Mouse (Mus musculus): ENCODE measurements around the gene Taf13. TPM values are rescaled to one million over a fixed set of nuclear protein-coding genes. Genes with fewer than 3 reads are reported as not detected.
A peak's percentile ranks its signal among the peaks of the same experiment; 100 is the strongest.
"Not testable (repeated sequence)": the region's sequence is repeated elsewhere in the genome, so short reads cannot be mapped to it uniquely, and the experiment has no call there.

Gene Taf13
- polyA plus RNA-seq, 1 experiment from 2014 or later, result 52.7 TPM

DNA sequence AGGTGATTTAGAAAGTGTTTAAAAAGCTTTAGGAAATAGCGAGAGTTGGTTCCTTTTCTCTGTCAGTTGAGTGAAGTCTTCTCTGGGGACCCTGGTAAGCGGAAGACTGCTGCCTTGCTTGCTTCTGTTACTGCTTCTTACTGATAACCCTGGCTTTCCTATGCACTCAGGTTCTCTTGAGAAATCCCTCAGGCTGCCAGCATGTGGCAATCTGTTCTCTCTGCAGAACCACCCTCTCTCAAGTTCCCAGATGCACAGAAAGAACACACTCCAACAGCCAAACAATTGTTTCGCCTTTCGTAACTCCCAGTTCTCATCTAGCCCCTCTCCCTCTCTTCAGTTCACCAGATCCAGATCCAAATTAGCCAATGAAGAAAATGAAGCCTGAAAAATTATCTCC is 13.6 kb upstream of the Taf13 start:
- Histone ChIP-seq H3K36me3 (replicated peaks) (peaks cover 36% of the 10 kb centered on the region), H3K9me3 (no peaks in the 10 kb centered on the region), H3K27ac (replicated peaks) (no peak overlapping the region), H3K4me1 (peaks cover 24% of the 10 kb centered on the region), H3K27me3 (replicated peaks; ENCODE audit: low read depth, poor library complexity, severe bottlenecking) (no peaks in the 10 kb centered on the region), H3K4me3 (no peak overlapping the region)
- WGBS, result 91% methylated on average over 4 of the region's 4 CpGs
- DNase-seq (ENCODE audit: low spot score), result no peak

DNA sequence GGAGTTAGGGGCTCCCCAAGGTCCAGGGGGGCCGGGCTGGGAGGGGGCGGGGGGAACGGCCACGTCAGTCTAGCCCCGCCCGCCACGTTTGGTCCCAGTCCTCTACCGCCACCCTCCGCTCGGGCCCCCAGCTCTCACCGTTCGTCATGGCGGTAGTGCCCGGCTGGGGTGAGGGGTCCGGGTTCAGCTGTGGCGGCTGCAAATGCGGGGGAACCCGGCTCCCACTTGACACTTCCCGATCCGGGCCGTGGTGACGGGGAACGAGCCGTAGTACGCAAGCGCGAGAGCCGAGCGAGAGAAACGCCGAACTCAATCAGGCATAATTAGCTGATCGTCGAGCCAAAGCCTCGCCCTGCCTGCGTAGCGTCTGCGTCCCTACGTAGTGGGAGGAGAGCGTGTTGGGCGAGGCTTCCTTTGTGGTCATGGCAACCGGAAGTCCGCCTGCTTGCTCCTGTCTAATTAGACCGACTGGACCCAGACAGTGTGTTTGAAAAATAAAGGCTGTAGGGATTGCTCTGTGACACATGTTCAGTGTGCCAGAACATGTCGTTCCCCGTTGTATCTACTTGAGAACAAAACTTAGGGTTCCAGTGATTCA is 9.3 kb upstream of the Taf13 start, which contains the start of gene Tmem167b:
Gene Tmem167b, minus strand, starts transcription at position 334 of the 598 bp plus-strand sequence.
- Histone ChIP-seq H3K4me3 (peak within 1 kb of the TSS; percentile 95), H3K27me3 (replicated peaks; ENCODE audit: low read depth, poor library complexity, severe bottlenecking) (no peaks in the 10 kb centered on the region), H3K4me1 (peaks cover 22% of the 10 kb centered on the region), H3K27ac (replicated peaks) (peak within 1 kb of the TSS; percentile 95), H3K36me3 (replicated peaks) (peaks cover 31% of the 10 kb centered on the region), H3K9me3 (no peaks in the 10 kb centered on the region)
- under 1% methylated on average over 45 of the region's 45 CpGs for WGBS
- peak; percentile 96 for DNase-seq (ENCODE audit: low spot score)

DNA sequence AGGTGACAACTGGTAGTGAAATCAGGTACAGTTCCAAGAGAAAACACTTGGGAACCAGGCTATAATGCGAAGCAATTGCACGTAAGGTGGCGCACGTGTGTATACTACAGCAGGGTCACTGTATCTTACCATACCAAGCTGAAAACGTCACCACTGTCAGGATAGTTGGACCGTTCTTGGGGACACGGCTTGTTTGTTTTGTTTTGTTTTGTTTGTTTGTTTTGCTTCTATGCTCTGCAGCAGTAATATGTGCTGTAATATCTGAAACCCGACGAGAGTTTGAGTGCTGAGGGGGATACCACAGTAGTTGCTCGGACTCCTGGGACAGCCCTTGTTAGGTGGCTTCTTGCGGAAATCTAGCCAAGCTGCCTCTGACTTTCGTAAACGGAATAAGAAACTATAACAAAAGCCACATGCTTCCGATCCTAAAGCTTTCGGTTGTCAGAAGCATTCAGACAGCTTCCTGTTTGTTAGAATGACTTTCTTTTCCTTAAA is 8.7 kb upstream of the Taf13 start:
- peak overlapping the region; percentile 95 for H3K27ac ChIP-seq (replicated peaks)
- H3K27me3 ChIP-seq (replicated peaks; ENCODE audit: low read depth, poor library complexity, severe bottlenecking), result no peaks in the 10 kb centered on the region
- H3K9me3 ChIP-seq, result no peaks in the 10 kb centered on the region
- H3K36me3 ChIP-seq (replicated peaks), result peaks cover 26% of the 10 kb centered on the region
- peaks cover 22% of the 10 kb centered on the region for H3K4me1 ChIP-seq
- WGBS, result 13% methylated on average over 15 of the region's 15 CpGs
- H3K4me3 ChIP-seq, result peak overlapping the region; percentile 95
- no peak for DNase-seq (ENCODE audit: low spot score)

DNA sequence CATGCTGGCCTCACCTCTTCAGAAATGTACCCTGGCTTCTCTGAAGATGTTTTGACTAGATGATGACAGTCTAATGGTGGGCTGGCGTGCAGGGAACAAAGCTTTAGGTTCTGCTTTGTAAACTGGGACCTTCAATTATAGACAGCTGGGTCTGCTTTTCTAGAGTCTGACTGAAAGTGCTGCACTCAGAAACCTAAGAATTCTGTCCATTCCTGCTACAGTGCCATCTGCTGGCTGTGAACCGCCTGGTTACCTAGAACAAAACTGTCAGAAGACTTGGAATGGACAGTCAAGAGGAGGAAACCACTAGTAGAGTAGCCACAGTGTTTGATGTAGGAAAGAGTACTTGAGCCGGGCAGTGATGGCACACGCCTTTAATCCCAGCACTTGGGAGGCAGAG is 8.2 kb upstream of the Taf13 start:
- Histone ChIP-seq H3K4me1 (peaks cover 22% of the 10 kb centered on the region), H3K27me3 (replicated peaks; ENCODE audit: low read depth, poor library complexity, severe bottlenecking) (no peaks in the 10 kb centered on the region), H3K27ac (replicated peaks) (peak overlapping the region; percentile 95), H3K4me3 (peak overlapping the region; percentile 95), H3K9me3 (no peaks in the 10 kb centered on the region), H3K36me3 (replicated peaks) (peaks cover 21% of the 10 kb centered on the region)
- DNase-seq (ENCODE audit: low spot score), result peak; percentile 83
- 6% methylated on average over 4 of the region's 4 CpGs for WGBS

DNA sequence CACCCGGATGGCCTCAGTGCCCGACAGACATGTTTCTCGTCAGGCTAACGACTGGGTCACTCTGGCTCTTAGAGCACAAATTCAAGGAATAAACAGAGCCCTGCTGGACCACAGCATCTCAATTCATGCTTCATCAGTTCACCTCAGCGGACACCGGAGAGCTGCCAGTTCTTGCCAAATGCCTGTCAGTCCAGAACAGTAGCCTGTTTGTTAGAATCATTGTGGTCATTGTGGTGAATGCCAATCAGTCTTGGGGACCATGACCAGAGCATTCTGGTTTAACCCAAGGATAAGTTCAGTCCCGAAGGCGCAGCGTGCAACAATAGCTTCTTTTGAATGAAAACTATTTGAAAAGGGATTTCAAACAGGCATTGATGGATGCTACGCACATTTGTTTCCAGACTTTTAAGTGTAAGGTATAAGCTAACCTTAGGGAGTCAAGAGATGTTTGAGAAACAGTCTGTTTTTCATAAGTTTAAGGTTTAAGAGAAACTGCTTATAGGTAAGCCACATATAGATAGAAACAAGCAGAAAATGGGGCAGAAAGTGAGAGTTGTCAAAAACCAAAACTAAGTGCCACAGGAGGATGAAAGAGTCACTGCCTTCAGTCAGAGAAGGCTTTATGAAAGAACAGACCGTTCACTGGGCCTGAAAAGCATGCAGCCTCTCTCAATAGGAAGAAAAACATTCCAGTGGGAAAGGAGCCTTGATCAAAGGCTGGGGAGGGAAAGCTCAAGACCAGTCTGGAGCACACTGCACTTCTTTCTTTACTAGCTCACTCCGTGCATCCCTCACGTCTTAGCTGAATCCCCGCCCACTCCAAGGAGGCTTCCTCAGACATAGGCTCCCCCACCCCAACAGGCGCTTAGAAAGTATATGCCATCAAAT is 3.3 kb upstream of the Taf13 start:
- Histone ChIP-seq H3K4me1 (peaks cover 21% of the 10 kb centered on the region), H3K36me3 (replicated peaks) (no peaks in the 10 kb centered on the region), H3K27me3 (replicated peaks; ENCODE audit: low read depth, poor library complexity, severe bottlenecking) (no peaks in the 10 kb centered on the region), H3K4me3 (no peak overlapping the region), H3K9me3 (no peaks in the 10 kb centered on the region), H3K27ac (replicated peaks) (peak overlapping the region; percentile 37)
- peak; percentile 24 for DNase-seq (ENCODE audit: low spot score)
- 21% methylated on average over 15 of the region's 15 CpGs for WGBS

DNA sequence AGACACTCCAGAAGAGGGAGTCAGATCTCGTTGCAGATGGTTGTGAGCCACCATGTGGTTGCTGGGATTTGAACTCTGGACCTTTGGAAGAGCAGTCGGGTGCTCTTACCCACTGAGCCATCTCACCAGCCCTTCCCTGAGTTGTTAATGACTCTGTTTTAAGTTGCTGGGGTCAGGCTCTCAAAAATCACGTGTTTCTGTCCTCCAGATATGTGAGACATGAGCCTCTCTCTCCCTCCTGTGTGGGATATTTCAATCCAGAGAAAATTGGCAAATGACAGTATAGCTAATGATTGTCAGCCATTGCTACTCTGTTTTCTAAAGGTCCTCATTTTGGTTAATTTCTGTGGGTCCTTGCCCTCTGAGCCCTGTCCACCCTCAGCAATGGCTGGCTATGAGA is 1.9 kb upstream of the Taf13 start:
- DNase-seq (ENCODE audit: low spot score); H3K4me3 ChIP-seq; H3K9me3 ChIP-seq; H3K27me3 ChIP-seq (replicated peaks; ENCODE audit: low read depth, poor library complexity, severe bottlenecking); H3K27ac ChIP-seq (replicated peaks); H3K36me3 ChIP-seq (replicated peaks): not testable (repeated sequence)
- 60% methylated on average over 3 of the region's 3 CpGs for WGBS
- H3K4me1 ChIP-seq, result peaks cover 26% of the 10 kb centered on the region

DNA sequence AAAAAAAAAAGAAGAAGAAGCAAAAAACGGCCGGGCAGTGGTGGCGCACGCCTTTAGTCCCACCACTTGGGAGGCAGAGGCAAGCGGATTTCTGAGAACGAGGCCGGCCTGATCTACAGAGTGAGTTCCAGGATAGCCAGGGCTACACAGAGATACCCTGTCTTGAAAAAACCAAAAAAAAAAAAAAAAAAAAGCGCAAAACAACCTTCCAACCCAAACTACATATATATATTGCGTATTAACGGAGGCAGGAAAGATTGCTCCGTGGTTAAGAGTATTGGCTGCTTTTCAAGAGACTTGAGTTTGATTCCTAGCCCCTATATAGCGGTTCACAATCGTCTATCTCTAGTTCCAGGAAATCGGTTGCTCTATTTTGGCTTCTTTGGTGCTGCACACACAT is 685 bp upstream of the Taf13 start:
- DNase-seq (ENCODE audit: low spot score), result no peak
- H3K27me3 ChIP-seq (replicated peaks; ENCODE audit: low read depth, poor library complexity, severe bottlenecking), result no peaks in the 10 kb centered on the region
- WGBS, result 87% methylated on average over 14 of the region's 14 CpGs
- H3K4me1 ChIP-seq, result peaks cover 26% of the 10 kb centered on the region
- peak overlapping the region; percentile 75; the same call in 1 of the 2 replicates for H3K4me3 ChIP-seq
- H3K36me3 ChIP-seq (replicated peaks), result no peaks in the 10 kb centered on the region
- no peaks in the 10 kb centered on the region for H3K9me3 ChIP-seq
- H3K27ac ChIP-seq (replicated peaks), result no peak overlapping the region

DNA sequence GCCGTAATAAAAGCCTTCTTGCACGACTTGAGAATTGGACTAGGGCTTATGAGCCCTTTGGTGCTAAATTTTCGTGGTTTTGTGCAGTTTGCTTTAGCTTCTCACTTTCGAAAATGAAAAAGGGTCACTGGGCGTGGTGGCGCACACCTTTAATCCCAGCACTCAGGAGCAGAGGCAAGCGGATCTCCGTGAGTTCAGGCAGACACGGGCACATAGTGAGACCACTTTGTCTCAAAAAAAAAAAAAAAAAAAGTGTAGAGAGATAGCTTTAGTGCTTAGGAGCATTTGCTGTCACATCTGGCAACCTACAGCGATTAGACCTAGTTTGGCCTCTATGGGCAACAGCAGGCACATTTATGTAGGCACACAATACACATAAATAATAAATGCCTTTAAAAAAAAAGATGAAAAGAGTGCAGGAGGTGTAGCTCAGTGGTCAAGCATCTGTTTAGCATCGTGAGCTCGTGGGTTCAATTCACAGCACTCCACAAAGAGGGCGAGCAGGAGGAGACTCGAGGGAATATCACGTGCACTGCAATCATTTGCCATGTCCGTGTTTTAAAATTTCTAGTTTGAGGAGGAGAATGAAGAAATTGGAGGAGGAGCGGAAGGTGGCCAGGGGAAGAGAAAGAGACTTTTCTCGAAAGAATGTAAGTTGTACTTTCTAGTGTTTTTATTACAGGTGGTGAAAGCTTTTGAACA is 962 bp downstream of the Taf13 start:
- no peaks in the 10 kb centered on the region for H3K9me3 ChIP-seq
- H3K4me3 ChIP-seq, result peak overlapping the region; percentile 75
- peak overlapping the region; percentile 84 for H3K27ac ChIP-seq (replicated peaks)
- peaks cover 12% of the 10 kb centered on the region for H3K36me3 ChIP-seq (replicated peaks)
- 55% methylated on average over 18 of the region's 18 CpGs for WGBS
- H3K27me3 ChIP-seq (replicated peaks; ENCODE audit: low read depth, poor library complexity, severe bottlenecking), result no peaks in the 10 kb centered on the region
- peaks cover 26% of the 10 kb centered on the region for H3K4me1 ChIP-seq
- no peak for DNase-seq (ENCODE audit: low spot score)

DNA sequence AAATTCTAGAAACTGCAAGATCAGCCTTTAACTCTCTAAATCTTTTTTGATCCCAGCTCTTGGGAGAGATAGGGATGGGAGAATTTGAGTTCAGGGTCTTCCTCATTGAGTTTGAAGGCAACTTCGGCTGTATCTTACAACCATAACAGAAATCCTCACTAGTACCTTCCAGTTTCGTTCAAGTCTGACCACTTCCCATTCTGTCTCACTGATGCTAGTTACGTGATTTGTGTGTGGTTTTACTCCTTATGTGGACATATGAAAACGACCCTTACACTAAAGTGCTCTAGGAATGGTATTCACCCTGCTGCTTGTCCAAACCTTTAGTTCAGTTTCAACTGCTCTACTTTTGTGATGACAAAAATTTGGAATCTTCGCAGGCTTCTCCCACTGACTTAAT is 2.5 kb downstream of the Taf13 start:
- WGBS, result 92% methylated on average over 5 of the region's 5 CpGs
- DNase-seq (ENCODE audit: low spot score), result no peak
- Histone ChIP-seq H3K4me1 (peaks cover 21% of the 10 kb centered on the region), H3K36me3 (replicated peaks) (peaks cover 28% of the 10 kb centered on the region), H3K27me3 (replicated peaks; ENCODE audit: low read depth, poor library complexity, severe bottlenecking) (no peaks in the 10 kb centered on the region), H3K9me3 (no peaks in the 10 kb centered on the region), H3K27ac (replicated peaks) (no peak overlapping the region), H3K4me3 (no peak overlapping the region)

DNA sequence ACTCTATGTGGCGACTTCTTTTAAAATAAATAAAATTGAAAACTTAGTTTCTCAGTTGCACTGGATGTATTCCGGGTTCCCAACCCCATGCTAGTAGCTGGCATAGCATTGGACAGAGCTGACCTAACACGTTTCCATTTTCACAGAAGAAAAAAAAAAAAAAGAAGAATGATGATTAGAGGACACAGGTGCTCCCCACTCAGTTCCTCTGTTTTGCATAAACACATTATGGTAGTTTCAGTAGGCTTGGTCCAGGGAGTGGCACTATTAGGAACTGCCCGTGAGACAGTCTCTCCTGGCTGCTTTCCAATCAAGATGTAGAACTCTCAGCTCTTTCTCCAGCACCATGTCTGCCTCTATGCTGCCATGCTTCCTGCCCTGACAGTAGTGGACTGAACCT is 13.1 kb downstream of the Taf13 start:
- WGBS, result 84% methylated on average over 4 of the region's 4 CpGs
- H3K27ac ChIP-seq (replicated peaks), result no peak overlapping the region

DNA sequence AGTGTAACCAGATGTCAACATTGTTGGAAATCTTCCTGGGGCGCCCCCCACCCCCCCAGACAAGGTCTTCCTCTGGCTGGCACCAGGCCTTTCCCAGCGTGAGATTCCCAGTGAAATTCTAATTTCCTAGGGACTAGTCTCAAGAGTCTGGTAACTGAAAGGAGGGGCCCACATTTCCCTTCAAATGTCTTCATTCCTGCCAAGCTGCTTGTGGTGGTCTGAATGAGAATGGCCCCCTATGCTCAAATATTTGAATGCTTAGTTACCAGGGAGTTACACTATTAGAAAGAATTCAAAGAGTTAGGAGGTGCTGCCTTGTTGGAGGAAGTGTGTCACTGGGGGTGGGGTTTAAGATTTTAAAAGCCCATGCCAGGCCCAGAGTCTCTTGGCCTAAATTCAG is 16.9 kb downstream of the Taf13 start:
- H3K4me1 ChIP-seq, result peaks cover 12% of the 10 kb centered on the region
- no peak overlapping the region for H3K27ac ChIP-seq (replicated peaks)
- H3K27me3 ChIP-seq (replicated peaks; ENCODE audit: low read depth, poor library complexity, severe bottlenecking), result no peaks in the 10 kb centered on the region
- H3K9me3 ChIP-seq, result no peaks in the 10 kb centered on the region
- 0 out of 2 replicates have a peak, but pooled peaks cover 2% of the 10 kb centered on the region for H3K36me3 ChIP-seq (replicated peaks)
- no peak overlapping the region for H3K4me3 ChIP-seq
- 44% methylated on average over 2 of the region's 2 CpGs for WGBS
- no peak for DNase-seq (ENCODE audit: low spot score)

More for the DNA sequence above, 13.1 kb downstream of the Taf13 start:
- Histone ChIP-seq H3K27me3 (replicated peaks; ENCODE audit: low read depth, poor library complexity, severe bottlenecking) (no peaks in the 10 kb centered on the region), H3K4me3 (no peak overlapping the region), H3K4me1 (no peaks in the 10 kb centered on the region), H3K36me3 (replicated peaks) (peaks cover 8% of the 10 kb centered on the region), H3K9me3 (no peaks in the 10 kb centered on the region)
- no peak for DNase-seq (ENCODE audit: low spot score)

DNA sequence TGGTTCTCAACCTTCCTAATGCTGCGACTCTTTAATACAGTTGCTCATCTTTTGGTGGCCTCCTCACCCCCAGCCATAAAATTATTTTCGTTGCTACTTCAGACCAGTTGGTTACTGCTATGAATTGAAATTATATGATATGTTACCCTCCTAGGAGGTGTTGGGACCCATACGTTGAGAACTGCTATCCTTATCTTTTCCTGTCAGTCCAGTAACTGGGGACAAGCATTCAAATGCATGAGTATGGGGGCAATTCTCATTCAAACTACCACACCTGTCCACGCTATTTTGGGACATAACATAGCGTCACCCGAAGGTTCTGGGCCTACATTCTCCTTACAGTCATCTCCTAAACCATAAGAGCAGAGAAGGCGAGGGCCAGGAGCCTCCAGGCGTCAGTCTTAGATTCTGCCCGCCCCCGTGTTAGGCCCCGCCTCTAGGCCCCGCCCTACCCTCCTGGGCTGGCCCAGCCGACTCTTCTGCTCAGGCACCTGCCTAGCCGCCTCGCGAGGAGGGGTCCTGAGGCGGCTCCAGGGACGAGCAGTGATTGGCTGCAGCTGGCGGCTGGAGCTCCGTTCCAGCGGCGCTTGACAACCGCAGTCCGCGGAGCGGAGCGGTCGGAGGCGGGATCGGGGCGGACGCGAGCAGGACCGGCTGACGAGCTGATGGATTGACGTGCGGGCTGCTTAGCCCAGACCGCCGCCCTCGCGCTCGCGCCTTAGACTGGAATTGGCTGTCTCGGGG is 19.5 kb downstream of the Taf13 start, which contains the start of gene Wdr47:
Gene Wdr47, plus strand, starts transcription at position 494 of the 744 bp plus-strand sequence.
- Histone ChIP-seq H3K36me3 (replicated peaks) (no peaks in the 10 kb centered on the region), H3K4me1 (peaks cover 12% of the 10 kb centered on the region), H3K27me3 (replicated peaks; ENCODE audit: low read depth, poor library complexity, severe bottlenecking) (no peaks in the 10 kb centered on the region), H3K9me3 (no peaks in the 10 kb centered on the region), H3K27ac (replicated peaks) (peak within 1 kb of the TSS; percentile 83), H3K4me3 (peak within 1 kb of the TSS; percentile 92)
- 6% methylated on average over 44 of the region's 44 CpGs for WGBS
- DNase-seq (ENCODE audit: low spot score), result peak; percentile 98

Data from embryonic facial prominence, embryonic 10.5 days (tissue).